In genomic region chr13:78428084-78428445, GRCm38 (mm10) we compare ENCODE assay signal across 8 mouse cellular contexts.
DNase-seq lines count a peak whose midpoint lies in the region; ATAC-seq and TF ChIP-seq lines count a peak whose summit lies in the region.

No protein-coding gene starts in this region.

- no peaks in the 10 kb centered on the region for H3K9me3 ChIP-seq in embryonic facial prominence, embryonic 12.5 days
- no peaks in the 10 kb centered on the region for H3K9me3 ChIP-seq in hindbrain, embryonic 12.5 days (replicated peaks)
- H3K9me3 ChIP-seq in midbrain, embryonic 11.5 days (ENCODE audit: control insufficient read depth, low read length), result no peaks in the 10 kb centered on the region

- H3K4me1 ChIP-seq in kidney, adult 2 months (ENCODE audit: control insufficient read depth, insufficient read depth, low read length), result no peaks in the 10 kb centered on the region
- peaks cover 12% of the 10 kb centered on the region for H3K4me1 ChIP-seq in embryonic facial prominence, embryonic 12.5 days
- H3K4me1 ChIP-seq in hindbrain, embryonic 12.5 days, result peaks cover 20% of the 10 kb centered on the region
- H3K4me1 ChIP-seq in midbrain, embryonic 11.5 days (ENCODE audit: control insufficient read depth, insufficient read depth, low read length), result peaks cover 23% of the 10 kb centered on the region

- peak overlapping the region; percentile 46 for H3K4me2 ChIP-seq in embryonic facial prominence, embryonic 12.5 days (replicated peaks)
- H3K4me2 ChIP-seq in hindbrain, embryonic 12.5 days (replicated peaks), result peak overlapping the region; percentile 50
- H3K4me2 ChIP-seq in midbrain, embryonic 11.5 days, result peak overlapping the region; percentile 51

- 0 out of 2 replicates have a peak, but pooled peaks have one; percentile 4 for ATAC-seq in embryonic facial prominence, embryonic 12.5 days (ENCODE audit: insufficient number of reproducible peaks, insufficient read depth, low FRiP score, low TSS enrichment)
- ATAC-seq in hindbrain, embryonic 12.5 days (ENCODE audit: low FRiP score), result peak; percentile 51; the same call in 1 of the 2 replicates
- ATAC-seq in midbrain, embryonic 11.5 days (ENCODE audit: low FRiP score), result peak; percentile 54; the same call in 1 of the 2 replicates

- peak overlapping the region; percentile 13; the same call in 1 of the 2 replicates for H3K4me3 ChIP-seq in kidney, adult 2 months (ENCODE audit: insufficient read depth, low read depth, low read length)
- H3K4me3 ChIP-seq in embryonic facial prominence, embryonic 12.5 days, result peak overlapping the region; percentile 15; the same call in 1 of the 2 replicates
- H3K4me3 ChIP-seq in hindbrain, embryonic 12.5 days, result peak overlapping the region; percentile 15
- peak overlapping the region; percentile 27 for H3K4me3 ChIP-seq in midbrain, embryonic 11.5 days (ENCODE audit: low read depth, low read length)

- no peaks in the 10 kb centered on the region; the same call in 1 of the 2 replicates for H3K27me3 ChIP-seq in kidney, adult 2 months (replicated peaks; ENCODE audit: control insufficient read depth, insufficient read depth, low read length)
- no peaks in the 10 kb centered on the region for H3K27me3 ChIP-seq in embryonic facial prominence, embryonic 12.5 days
- H3K27me3 ChIP-seq in hindbrain, embryonic 12.5 days, result no peaks in the 10 kb centered on the region
- no peaks in the 10 kb centered on the region; the same call in 1 of the 2 replicates for H3K27me3 ChIP-seq in midbrain, embryonic 11.5 days (ENCODE audit: control insufficient read depth, insufficient read depth, low read length)

- TF ChIP-seq POLR2A in kidney, adult 2 months (IDR thresholded peaks at IDR 0.05; ENCODE audit: low read depth, low read length), result no peak

- DNase-seq in kidney, adult 2 months, result no peak
- DNase-seq in kidney, adult 11 months, result no peak
- no peak for DNase-seq in midbrain, embryonic 11.5 days (ENCODE audit: low spot score, missing footprints)
- no peak for DNase-seq in cerebellum, adult 8-10 months
- DNase-seq in gastrocnemius, postnatal 4 days (ENCODE audit: low spot score in 2 of 2), result no peak
- no peak for DNase-seq in c-Kit-positive CD71-positive TER-119-positive erythroid progenitor cells, embryonic 14.5 days (ENCODE audit: low spot score)

- no peak overlapping the region for H3K9ac ChIP-seq in embryonic facial prominence, embryonic 12.5 days
- no peak overlapping the region for H3K9ac ChIP-seq in hindbrain, embryonic 12.5 days
- H3K9ac ChIP-seq in midbrain, embryonic 11.5 days (ENCODE audit: low read length), result peak overlapping the region; percentile 56

- no peaks in the 10 kb centered on the region for H3K36me3 ChIP-seq in kidney, adult 2 months (ENCODE audit: control insufficient read depth, insufficient read depth, low read length)
- no peaks in the 10 kb centered on the region for H3K36me3 ChIP-seq in embryonic facial prominence, embryonic 12.5 days
- H3K36me3 ChIP-seq in hindbrain, embryonic 12.5 days, result no peaks in the 10 kb centered on the region
- no peaks in the 10 kb centered on the region for H3K36me3 ChIP-seq in midbrain, embryonic 11.5 days (ENCODE audit: control insufficient read depth, insufficient read depth, low read length)

- WGBS in kidney, adult 2 months, result 29% methylated on average over 9 of the region's 9 CpGs
- WGBS in embryonic facial prominence, embryonic 12.5 days, result 10% methylated on average over 9 of the region's 9 CpGs
- WGBS in hindbrain, embryonic 12.5 days, result 10% methylated on average over 9 of the region's 9 CpGs
- WGBS in midbrain, embryonic 11.5 days, result 3% methylated on average over 9 of the region's 9 CpGs

- no peak overlapping the region for H3K27ac ChIP-seq in kidney, adult 2 months (ENCODE audit: insufficient read depth, low read depth, low read length)
- peak overlapping the region; percentile 57; the same call in 1 of the 2 replicates for H3K27ac ChIP-seq in embryonic facial prominence, embryonic 12.5 days
- H3K27ac ChIP-seq in hindbrain, embryonic 12.5 days, result peak overlapping the region; percentile 68
- peak overlapping the region; percentile 32 for H3K27ac ChIP-seq in midbrain, embryonic 11.5 days (ENCODE audit: low read depth, low read length)

- TF ChIP-seq CTCF in kidney, adult 2 months (conservative IDR thresholded peaks at IDR 0.05; ENCODE audit: insufficient read depth, insufficient read length, low read depth, low read length), result no peak

Comparison
In these comparisons a context has a peak if more than half of its experiments do, and no peak if none do; other contexts are left out.
1. ATAC-seq: peak in every context shown above with its lines; median percentile 54 in midbrain, embryonic 11.5 days; 51 in hindbrain, embryonic 12.5 days; 4 in embryonic facial prominence, embryonic 12.5 days.